Mouse (Mus musculus) thymus, postnatal 25 days (tissue): Measurements from ENCODE around the gene Rgs16.
A peak's percentile ranks its signal among the peaks of the same experiment; 100 is the strongest.

Experiments used
- DNase-seq: peaks from one replicate; pipeline ENCODE4 v3.0.0; 2022

The Rgs16 gene

DNA sequence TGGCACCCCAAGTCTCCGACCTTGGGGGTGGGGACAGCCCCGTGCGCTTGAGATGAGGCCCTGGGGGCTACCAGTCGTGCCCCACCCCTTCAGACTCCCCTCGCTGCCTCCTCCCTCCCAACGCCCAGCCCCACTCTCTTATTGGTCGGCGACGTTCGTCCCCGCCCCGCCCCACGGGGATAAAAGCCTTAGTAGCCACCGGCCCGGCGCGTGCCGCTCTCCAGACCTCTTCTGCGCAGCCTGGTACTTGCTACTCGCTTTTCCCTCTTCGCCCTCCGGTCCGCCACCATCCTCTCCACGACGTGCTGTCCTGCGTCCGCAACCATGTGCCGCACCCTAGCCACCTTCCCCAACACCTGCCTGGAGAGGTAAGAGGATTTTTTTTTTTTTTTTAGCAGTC lies at the start of gene Rgs16:
Rgs16 (plus strand) TSS at position 205 of the 400 bp plus-strand sequence.
- peak; percentile 76 for DNase-seq

DNA sequence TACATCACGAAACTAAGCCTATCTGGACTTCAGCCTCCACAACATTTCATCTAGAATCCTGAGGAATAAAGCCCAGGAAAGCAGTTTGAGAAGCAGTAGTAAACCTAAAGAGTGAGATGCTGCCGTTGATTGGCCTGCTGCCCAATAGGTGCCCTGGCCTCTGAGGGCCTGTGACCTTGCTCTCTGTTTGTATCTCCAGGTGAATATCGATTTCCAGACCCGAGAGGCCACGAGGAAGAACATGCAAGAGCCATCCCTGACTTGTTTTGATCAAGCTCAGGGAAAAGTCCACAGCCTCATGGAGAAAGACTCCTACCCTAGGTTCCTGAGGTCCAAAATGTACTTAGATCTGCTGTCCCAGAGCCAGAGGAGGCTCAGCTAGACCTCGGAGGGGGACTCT lies 47.6 kb upstream of the Rgs16 start:
- DNase-seq = no peak

DNA sequence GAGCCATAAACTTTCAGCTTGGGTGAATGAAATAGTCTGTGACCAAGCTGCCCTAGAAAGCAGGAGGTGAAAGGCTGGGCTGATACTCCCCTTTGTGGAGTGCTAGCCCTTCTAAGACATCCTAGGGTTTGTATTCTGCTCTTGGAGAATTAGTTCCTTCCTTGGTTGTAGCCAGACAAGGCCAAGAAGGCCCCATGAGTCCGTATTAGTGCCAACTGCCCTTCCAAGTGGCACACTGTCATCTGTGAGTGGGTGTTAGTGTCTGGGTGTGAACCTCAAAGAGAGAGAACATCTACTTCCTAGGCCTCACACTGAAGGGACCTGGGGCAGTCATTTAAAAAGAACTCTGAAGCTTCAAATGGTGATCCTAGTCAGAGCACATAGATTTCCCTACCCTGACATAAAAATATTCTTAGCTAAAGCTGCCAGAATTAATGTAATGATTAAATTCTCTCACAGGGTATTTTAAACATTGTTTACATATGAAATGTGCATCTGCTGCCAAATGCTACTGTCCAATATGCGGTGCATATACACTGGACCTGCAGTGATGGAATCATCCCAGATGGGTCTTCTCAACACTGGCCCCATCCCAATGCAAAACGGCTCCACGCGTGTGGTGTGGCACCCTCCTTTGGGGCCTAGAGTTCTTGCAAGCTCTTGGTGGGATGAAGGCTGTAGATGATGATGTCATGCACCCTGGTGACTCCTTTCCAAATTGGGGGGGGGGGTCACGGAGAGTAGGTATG lies 45.6 kb upstream of the Rgs16 start:
- DNase-seq = no peak

DNA sequence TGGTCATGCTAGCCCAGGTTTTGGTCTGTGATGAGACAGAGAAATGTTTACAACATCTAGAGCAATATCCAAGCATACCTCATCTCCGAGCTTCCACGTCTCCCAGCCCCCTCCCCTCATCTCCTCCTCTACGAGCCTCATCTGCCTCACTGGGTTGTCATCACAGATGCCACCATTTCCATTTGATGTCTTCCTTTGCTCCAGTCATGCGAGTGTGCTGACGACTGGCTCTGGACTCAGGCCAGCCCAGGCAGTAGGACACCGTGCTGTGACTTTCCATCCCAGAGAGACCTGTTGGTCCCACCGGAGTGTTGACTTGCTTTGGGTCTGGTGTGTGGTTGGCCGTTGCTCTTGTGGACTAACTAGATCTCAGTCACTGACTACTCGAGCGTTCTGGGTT lies 44.8 kb upstream of the Rgs16 start:
- no peak for DNase-seq

DNA sequence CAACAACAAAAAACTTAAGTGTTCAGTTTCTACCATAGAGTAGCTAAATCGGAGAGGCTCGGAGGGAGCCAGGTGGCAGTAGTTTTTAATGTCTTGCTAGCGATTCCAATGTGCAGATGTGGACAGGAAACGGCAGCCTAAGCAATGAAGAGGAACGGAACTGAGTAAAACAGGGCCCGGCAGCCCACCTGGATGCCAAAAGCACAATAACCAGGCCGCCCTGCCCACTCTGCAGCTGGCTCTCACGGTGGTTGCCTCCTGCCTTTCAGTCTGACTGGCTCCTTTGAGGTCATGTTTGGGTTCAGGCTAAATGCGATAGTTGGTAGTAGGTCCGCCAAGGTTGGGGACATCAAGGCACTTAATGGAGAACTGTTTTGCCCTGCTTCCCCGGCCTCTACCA lies 44.1 kb upstream of the Rgs16 start:
- peak; percentile 35 for DNase-seq

DNA sequence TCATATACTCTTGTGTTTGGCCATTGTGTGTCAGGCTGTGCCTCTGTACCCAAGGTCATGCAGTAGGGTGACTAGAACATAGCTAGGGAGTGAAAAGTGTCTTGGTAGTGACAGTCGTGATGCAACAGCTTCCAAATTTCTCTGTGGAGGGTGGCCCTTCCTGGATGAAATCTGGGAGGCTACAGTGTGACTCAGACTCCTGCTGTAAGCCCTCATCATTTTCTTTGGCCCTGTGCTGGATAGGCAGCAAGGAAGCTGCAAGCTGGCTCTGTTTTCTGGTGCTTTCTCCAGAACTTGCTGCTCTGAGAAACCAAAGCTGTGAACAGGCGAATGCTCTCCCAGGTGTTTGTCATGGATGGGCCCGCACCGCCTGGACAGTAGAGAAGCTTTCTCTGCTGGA lies 43.6 kb upstream of the Rgs16 start:
- DNase-seq = no peak

DNA sequence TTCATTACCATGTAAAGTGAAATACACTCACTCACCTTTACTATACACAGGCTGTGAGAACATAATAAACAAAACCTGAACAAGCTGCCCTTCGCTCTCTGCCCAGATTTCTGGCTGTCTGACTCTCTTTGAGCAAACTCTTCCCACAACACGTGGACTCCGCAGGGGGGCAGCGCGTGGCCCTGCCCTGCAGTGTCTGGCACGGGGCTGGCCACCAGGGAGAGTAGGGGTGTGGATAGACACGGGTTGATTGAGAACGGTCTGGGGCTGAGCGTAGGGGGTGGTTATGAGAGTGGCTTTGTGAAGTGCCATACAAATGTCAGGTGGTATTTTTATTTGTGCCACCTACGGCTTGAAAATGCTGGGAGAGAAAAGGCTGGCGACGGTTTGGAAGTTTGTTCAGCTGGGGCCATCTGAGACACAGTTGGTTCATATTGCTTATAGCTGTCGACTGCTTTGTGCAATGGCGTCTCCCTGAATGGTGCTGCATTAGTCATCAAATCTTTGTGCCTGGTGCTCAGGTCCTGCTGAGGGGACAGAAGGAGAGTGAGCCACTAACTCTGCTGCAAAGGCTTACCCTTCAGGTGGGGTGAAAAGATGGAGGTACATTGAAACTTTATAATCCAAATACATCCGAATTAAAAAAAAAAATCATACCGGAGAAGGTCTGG lies 42.4 kb upstream of the Rgs16 start:
- no peak for DNase-seq

DNA sequence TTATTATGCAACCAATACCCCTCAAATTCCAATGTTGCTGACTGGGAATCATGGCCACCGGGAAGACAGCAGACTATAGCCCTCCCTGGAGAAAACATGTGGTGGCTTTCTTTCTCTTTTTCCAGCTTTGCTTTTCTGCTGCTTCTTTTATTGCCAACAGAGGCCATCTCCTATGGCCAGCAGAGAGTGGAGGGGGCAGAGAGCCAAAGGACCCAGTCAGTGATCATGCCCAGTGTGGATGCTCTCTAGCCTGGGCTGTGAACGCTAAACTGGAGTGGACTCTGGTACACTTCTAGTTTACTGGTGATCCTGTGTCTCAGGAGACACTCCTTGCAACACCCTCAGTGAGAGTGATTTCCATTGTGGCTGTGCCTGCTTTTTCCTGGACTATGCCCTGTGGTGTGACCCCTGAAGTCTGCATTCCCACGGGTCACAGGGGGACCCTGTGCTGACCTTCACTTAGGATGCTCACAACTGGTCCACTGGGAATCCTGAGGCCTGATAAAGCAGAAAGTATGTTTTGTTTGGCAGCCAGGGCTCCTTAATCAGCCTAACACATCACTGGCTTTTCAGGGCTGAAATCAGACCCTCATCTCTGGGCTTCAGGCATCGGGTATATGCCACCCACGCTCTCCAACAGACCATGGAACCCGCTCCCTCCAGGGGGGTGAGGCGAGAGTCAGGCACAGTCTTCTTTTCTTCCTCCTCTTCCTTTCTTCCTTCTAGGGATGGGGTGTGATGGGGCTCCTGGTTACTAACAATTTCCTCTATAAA lies 41.7 kb upstream of the Rgs16 start:
- no peak for DNase-seq

DNA sequence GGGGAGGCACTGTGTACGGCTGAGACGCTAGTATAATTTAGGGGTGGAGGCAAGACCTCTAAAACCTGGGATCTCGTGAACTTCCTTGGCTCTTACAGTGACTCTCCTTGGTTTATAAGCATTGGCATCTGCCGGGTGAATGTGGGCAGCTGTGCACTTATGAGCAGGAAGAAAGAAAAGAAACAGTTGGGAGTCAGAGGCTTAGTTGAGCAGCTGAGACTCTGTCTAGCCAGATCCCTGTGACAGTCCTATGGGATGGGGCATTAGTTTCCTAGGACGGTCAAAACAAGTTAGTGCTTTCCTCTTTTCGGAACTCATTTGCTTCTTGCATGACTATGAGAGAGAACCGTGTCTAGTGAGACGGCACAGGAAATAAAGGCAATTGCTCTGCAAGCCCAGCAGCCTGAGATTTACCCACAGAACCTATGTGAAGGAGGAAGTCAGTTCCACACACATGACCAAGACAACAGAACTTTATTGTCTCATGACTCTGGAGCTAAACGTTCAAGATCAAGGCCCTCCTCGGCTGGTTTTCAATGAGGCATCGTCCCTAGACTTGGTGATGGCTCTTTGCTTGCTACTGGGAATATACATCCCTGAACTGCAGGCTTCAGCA lies 39.6 kb upstream of the Rgs16 start:
- DNase-seq = peak; percentile 33

DNA sequence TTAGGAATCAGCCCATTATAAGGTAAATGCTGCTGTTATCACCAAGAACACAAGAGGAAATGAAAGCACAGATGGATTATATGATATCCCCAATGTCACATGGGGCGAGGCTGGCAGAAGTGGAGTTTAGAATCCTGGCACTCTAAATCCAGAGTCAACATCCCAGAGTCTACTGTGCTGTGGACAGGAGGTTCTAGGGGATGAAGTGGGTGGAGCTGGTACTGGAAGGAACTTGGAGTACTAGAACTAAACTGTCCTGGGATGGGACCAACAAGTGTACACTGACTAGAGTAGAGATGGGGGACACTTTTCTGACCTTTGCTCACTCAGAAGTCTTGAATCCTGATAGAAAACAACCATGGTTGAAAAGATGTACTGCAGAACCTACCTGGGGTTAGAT lies 38.7 kb upstream of the Rgs16 start:
- no peak for DNase-seq

DNA sequence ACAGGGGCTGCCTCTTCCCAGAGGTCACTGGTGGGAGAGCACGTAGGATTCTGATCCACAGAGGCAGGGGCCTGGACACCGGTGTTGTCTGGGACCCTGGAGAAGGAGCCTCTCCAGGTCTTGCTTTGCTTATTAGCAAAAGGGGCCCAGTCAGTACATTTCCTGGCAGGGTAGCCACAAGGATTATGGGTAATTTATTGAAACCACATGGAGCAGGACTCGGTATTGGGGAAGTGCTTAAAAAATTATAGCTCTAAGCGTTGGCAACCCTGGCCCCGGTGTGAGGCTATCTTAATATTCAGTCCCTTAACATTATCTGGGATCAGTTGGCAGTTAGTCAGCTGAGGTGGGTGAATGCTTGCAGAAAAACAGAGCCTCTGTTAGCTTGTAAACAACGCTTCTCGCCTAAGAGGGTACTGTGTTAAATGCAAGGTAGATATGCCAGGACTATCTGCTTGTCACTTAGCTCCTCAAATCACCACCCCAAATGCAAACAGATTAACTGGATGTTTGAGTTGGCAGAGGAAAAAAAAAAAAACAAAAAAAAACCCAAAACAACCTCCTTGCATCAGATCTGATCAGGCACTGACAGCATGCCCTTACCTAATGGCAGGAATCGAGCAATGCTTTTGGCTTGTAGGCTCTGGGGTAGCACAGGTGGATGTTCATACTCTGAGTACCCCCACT lies 37.8 kb upstream of the Rgs16 start:
- DNase-seq = no peak

DNA sequence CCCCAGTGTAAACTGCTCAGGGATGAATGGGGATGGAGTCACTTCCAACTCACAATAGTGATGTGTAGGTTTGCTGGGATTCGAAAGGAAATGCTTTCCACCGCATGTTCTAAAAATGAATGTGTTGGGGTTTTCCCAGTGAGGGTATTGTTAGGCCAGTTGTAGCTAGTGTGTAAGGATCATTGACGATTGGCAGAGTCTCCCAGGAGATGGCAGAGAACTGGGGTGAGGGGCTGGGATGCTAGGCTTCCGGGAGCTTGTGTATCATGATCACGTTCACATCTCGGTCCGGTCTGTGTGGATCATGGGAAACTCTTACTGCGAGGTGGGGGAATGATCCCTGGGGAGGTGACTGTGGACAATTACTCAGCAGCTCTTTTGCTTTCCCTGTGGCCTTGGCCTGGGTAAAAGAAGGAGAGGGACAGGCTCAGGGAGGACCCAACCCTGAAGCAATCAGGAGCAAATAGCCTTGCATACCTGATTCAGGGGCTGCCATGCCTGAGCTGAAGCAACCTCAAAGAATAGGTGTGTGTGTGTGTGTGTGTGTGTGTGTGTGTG lies 37.2 kb upstream of the Rgs16 start:
- DNase-seq = no peak

DNA sequence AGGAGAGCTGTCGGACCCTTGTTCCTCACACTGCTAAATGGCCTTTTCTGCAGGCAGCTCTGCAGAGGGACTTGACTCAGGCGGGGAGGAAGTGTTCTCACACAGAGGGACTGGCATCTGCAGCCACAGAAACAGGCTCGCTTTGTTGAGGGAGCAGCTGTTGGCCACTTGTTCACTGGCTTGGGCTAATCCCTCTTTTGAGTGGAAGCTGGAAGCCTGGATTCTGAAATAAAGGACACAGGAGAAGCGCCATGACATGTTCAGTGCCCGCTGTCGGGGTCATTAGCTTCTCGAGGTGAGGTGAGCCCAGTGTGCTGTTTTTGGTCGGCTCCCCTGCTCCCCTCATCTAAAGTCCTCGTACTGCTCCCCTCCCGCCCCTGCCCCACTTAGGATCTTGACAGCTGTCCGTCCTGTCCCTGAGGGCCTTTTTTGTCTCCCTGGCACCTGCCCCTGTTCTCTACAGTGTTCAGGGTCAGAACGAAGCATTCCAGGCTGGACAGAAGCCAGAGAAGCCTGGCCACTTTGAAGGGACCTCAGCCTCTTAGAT lies 36.6 kb upstream of the Rgs16 start:
- DNase-seq = peak; percentile 29

DNA sequence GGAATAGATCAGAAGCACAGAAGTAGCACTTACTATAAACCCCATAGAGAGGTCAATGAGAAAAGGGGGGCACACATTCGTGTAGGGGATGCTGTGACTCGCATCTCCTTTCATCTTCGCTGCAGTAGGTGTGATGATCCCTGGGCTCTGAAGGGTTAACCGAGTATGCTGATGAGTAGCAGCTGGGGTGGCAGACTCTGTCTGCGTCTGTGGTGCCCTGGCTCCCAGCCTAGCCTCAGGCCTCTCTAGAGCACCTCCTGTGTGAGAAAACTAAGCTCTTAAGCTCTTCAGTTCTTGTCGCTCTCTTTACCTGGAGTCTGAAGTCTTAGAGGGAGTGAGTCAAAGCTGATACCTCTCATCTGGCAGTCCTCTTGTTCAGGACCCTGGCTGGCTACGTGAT lies 36.0 kb upstream of the Rgs16 start:
- DNase-seq = no peak

DNA sequence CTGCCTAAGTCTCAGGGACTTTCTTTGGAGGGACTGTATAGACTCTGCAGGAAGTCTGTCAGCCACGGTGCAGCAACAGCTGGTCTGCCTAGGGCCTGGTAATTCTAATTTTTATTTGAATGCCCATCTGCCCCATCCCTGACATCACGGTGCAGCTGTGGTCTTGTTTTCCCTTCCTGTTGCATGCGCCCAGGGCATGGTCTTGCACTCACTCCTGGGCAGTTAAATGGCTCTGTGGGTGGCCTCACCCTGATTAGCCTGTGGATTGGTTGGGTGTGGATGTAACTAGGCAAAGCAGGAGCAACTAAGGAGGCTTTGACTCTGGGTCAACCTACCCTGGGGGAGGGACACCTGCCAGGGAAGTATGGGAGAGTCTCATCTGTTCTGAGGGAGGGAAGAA lies 35.2 kb upstream of the Rgs16 start:
- DNase-seq = no peak

DNA sequence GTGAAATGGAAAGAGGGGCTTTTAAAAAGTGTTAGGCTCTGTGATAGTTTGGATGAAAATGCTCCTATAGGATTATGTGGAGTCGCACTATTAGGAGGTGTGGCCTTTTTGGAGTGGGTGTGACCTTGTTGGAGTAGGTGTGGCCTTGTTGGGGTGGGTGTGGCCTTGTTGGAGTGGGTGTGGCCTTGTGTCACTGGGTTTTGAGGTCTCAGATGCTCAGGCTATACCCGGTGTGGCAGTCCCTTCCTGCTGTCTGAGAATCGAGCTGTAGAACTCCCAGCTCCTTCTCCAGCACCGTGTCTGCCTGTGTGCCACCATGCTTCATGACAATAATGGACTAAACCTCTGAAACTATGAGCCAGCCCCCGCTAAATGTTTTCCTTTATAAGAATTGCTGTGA lies 31.5 kb upstream of the Rgs16 start:
- DNase-seq = no peak

DNA sequence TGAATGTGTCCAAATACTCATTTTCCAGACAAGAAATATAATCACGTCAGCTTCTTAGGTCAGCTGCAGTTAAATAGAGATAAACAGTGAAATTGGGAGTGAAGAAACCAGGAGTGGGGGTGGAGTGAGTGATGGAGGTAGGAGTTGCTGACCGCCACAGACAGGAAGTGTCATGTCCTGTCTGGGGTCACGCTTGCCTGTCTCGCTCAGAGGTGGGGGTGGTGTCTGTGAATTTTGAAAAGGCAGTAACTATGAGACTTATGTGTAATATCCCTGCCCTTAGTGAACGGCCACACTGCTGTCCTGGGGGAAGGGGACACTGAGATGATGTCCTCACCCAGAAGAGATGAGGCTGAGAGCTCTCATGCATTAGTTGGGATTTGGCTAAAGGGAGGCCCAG lies 30.7 kb upstream of the Rgs16 start:
- DNase-seq = no peak

DNA sequence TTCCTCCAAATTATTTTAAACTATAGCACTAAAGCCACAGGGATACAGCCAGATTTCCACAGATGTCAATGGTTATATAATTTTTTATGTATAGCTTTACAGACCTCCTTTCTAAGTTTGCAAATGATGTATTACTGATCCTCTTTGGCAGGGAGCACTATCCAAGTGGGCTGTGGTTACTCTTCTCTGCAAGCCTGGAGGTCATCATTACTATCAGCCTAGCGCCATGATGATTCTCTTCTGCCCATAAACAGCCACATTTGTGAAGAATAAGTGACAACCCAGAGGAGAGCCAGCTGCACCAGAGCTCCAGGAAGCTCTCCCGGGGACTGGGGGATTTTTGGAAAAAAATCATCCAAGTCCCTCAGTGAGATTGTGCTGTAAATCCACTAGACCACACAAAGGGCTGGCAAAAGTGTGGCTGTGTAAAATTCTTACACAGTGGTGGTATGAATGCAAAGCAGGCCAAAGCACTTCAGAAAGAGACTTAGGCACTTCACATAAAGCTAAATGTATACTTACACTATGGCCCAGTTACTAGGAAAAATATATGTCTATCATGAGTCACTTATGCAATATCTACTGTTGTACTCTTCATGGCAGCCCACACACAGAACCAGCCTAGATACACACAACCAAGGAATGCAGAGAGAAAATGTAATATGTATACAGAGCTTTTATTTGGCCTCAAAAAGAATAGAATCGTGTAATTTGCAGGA lies 28.4 kb upstream of the Rgs16 start:
- DNase-seq = no peak

DNA sequence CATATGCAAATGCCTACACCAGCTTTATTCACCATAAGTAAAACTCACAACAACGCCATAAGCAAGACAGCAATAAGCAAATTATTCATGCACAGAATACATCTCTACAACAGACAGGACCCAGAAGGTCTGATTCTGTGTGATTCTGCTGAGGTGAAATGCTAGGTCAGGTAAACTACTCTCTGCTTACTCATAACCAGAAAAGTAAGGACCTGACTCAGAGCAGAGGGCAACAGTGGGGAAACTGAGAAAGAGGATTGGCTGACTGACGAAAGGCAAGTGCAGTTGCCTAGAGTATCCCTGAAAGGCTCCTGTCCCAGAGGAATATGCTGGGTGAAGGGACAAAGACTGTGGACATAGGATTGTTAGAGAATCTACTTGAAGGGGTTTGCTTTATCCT lies 27.5 kb upstream of the Rgs16 start:
- no peak for DNase-seq

DNA sequence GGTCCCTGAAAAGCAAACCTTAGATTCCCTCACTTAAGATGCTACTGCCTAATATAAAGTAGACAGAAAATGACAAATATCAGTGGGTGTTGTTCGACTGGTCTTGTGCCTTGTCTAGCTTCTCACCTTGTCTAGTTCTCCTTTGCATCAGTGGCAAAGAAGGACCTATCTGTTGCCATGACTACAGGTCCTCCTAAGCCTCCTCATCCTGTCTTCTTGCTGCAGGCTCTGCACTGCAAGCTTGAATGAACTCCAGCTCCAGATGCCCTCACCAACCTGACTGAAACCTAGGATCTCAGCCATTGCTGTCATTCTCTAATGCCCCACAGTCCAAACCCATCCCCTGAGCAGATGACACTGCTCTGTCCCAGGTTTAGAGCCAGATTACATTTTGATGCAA lies 22.2 kb upstream of the Rgs16 start:
- DNase-seq = no peak

DNA sequence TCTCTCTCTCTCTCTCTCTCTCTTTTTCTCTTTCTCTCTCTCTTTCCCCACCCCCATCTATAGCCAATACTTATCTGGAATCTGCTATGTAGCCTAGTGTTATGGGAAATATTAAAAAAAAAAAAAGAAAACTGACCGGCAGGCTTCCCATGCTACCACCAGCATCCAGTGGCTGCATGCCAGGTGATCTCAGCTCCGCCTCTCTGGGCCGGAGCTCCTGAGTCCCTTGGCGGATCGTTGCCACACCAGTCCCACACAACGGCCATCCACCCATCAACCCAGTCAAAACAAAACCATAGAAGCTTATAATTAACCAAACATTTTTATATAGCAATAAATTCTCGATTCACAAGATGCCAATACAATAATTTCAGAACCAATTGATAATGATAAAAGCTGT lies 19.2 kb upstream of the Rgs16 start:
- no peak for DNase-seq
